Mouse (Mus musculus) kidney, adult 2 months (tissue): ENCODE results near the gene Galnt10.

Experiments used
- CTCF ChIP-seq: fragments of 200-500 bp; conservative IDR thresholded peaks from 2 replicates; pipeline ENCODE4 v1.5.1; 2011; ENCODE audit warnings: low read depth, mild to moderate bottlenecking, control low read depth, low read length, moderate library complexity, mixed read lengths; ENCODE audit not compliant: insufficient read depth, insufficient read length
- POLR2A ChIP-seq: fragments of 200-500 bp; IDR thresholded peaks from one replicate; pipeline ENCODE4 v1.6.1; 2011; ENCODE audit warnings: low read depth, low read length, control low read depth

DNA sequence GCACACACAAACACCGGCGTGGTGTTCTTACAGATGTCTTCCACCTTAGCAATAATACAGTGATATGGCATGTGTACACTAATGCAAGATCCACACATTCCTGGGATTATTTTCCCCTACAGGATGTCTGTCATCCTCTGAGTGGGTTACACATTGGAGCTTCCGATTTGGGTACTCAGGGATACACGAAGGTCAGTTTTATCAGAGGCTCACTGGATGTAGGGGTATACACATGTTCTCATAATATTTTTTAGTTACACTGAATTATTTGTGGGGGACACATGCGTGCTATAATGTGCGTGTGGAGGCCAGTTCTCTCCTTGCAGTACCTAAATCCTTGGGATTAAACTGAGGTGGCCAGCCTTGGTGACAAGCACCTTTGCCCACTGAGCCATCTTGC lies 188.8 kb downstream of the Galnt10 start:
- TF ChIP-seq POLR2A = no peak
- TF ChIP-seq CTCF = no peak
